Mouse (Mus musculus) kidney, adult 9 months (tissue): ENCODE results near the gene Inpp4a.
A peak's percentile ranks its signal among the peaks of the same experiment; 100 is the strongest.

Experiments used
- DNase-seq: peaks from one replicate; pipeline ENCODE4 v3.0.0; 2022

The Inpp4a gene

GRCm38 (mm10) chr1:37299540-37300491 is at the start of gene Inpp4a:
TSS of gene Inpp4a (plus strand) at chr1:37299865.
- DNase-seq, result peak; percentile 94

DNA sequence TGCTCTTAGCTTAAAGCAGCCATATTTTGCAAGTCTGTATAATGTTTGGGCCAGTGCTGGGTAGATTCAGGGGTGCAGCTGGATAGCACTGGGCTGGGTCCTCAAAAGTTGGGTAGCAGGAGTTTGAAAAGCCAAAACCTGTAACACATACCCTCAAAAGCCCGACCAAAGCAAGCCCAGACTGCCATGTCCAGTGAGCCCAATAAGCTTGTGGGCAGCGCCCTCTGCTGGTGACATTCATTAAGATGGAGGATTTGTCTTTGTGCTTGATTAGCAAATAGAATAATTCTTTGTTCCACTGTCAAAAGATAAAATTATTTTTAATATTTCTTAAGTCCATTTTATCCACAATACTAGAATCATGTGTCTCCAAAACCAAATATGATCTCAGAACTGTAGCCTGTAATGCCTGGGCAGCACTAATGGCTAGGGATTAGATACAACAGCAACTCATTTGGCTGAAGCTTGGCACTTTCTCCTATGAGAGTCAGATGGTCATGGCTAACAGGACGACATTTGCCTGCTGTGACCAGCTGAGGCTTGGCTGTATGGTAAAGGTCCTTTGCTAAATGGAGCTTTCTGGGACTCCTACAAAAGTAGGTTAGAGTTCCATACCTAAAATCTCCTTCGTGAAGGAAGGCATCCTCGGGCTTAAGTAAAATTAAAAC is 48.9 kb upstream of the Inpp4a start:
- DNase-seq, result peak; percentile 82

DNA sequence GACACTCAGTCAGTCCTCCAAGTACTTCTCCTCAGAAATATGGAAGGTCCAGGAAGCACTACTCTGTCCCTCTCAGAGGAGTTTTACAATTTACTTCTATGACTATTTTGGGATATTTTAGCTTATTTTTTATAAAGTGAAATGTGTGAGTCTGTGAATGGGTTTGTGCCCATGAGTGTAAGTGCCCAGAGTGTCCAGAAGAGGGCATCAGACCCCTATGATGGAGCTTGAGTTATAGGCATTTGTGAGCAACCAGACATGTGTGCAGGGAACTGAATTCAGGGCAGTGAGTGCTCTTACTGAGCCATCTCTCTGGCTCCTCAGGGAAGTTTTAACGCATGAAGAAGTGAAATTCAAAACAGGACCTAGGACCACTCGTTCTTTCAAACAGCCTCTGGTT is 41.2 kb upstream of the Inpp4a start:
- no peak for DNase-seq

DNA sequence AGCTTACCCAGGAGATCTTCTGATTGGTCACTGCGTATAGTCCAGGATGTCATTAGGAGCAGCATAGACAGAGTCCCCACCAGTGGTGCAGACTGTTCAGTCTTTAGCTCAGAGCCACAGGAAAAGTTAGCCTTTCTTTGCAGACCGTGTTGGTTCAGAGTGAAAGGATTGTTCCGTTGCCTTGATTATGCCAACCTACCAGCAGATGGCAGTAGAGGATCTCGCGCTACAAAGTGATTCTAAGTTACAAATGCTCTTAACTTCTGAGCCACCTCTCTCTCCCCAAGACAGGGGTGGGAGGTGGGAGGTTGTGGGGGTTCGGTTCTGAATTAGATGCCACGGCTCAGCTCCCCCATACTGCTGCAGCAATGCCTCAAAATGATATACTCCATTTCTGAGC is 27.2 kb upstream of the Inpp4a start:
- peak; percentile 72 for DNase-seq

GRCm38 (mm10) chr1:37286556-37286955 is 13.1 kb upstream of the Inpp4a start:
- no peak for DNase-seq

DNA sequence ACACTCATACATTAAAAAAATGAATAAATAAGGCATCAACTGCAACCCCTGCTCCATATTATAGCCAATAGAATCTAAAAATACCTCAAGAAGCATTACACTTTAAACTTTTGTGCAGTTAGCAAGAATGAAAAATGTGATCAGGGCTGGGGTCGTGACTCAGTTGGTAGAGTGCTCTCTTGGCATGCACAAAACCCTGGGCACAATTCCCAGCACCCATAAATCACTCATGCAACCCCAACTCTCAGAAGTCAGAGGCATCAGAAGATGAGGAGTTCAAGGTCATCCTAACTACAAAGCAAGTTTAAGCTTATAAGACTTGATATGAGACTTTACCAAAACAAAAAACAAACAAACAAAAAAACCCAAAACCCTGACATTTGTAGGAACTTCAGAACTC is 11.9 kb upstream of the Inpp4a start:
- no peak for DNase-seq

- DNase-seq, result no peak
Observed at GRCm38 (mm10) chr1:37288181-37288935, 11.3 kb upstream of the Inpp4a start.

GRCm38 (mm10) chr1:37288941-37289340 is 10.7 kb upstream of the Inpp4a start:
- DNase-seq, result no peak

DNA sequence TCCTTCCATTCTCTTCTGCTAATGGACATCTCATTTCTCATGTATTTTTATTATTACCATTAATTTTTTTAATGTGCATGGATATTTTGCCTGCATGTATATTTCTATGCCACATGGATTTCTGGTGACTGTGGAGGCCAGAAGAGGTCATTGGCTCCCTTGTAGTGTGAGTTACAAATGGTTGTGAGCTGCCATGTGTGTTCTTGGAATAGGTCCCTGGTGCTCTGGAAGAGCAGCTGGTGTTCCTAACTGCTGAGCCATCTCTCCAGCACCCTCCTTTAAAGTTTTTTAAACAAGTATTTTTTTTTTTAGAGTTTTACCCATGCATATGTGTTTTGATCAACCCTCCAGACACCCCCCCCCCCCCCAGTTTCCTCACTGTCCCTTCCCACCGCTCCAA is 3.3 kb upstream of the Inpp4a start:
- no peak for DNase-seq

DNA sequence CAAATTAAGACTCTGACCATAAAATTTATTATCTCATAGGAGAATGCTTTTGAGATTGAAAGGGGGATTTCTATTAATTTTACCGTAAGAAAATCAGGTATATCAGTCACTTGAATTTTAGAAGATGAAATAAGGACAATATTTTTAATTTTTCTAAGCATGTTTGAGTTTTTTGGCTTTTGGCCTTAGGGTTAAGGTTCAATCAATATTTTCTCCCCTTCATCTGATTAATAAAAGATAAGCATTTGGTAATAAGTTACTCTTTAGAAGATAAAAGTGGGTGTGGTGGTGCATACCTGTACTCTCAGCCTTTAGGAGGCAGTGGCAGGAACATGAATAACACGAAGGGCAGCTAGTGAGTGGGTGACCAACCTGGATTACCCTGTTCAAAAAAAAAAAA is 761 bp upstream of the Inpp4a start:
- no peak for DNase-seq

- DNase-seq, result no peak
Observed at GRCm38 (mm10) chr1:37300650-37301049, 985 bp downstream of the Inpp4a start.

DNA sequence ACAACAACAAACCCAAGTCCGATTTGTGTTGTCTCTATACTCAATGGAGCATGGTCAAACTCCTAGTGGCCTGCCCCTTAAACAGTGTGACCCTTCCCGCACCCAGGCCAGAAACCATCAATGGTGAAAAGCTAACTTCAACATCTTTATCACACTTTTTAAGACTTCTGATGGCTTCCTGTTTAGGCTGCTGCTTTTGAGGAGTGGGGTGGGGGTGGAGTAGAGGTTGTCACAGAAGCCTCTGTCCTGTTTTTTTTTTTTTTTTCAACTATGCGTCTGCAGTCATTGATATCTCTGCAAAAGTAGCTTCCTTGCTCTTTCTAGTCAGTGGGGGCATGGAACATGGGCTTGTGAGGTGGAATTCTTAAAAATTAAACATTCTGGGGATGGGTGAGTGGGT is 3.1 kb downstream of the Inpp4a start:
- no peak for DNase-seq

- no peak for DNase-seq
Observed at GRCm38 (mm10) chr1:37305691-37306287, 6.1 kb downstream of the Inpp4a start.

GRCm38 (mm10) chr1:37307586-37307985 is 7.9 kb downstream of the Inpp4a start:
- DNase-seq, result no peak

- no peak for DNase-seq
Observed at GRCm38 (mm10) chr1:37308021-37308742, 8.5 kb downstream of the Inpp4a start.

GRCm38 (mm10) chr1:37308743-37309100 is 9.1 kb downstream of the Inpp4a start:
- DNase-seq, result no peak

GRCm38 (mm10) chr1:37309939-37310515 is 10.4 kb downstream of the Inpp4a start:
- no peak for DNase-seq

GRCm38 (mm10) chr1:37314338-37314737 is 14.7 kb downstream of the Inpp4a start:
- DNase-seq, result no peak

GRCm38 (mm10) chr1:37317644-37318285 is 18.1 kb downstream of the Inpp4a start:
- DNase-seq, result no peak

GRCm38 (mm10) chr1:37318558-37318957 is 18.9 kb downstream of the Inpp4a start:
- DNase-seq, result no peak

GRCm38 (mm10) chr1:37322690-37323089 is 23.0 kb downstream of the Inpp4a start:
- no peak for DNase-seq
